Mouse (Mus musculus) cerebellum, adult 9-11 months (tissue): Measurements from ENCODE around the gene Hes7.

ENCODE experiments used
- DNase-seq: peaks from one replicate; pipeline ENCODE4 v3.0.0; 2022

Hes7 gene

DNA sequence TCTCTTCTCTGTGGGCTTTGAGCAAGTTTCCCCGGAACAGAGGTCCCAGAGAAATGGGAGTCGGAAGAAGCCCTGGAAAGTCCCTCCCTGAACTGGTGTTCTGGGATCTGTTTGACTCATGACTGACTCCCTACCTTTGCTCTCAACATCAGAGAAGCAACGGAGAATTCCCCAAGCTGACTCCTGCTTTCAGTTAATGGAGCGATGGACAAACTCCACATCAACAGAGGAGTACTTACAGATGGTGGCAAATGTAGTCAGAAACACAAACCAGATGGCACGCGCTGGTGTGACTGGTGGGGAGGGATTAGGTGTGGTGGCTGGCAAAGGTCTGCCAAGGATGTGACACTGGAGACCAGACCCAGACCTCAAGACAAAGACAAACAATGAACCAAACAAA lies 30.8 kb downstream of the Hes7 start:
- DNase-seq = no peak

GRCm38 (mm10) chr11:69153831-69154230 lies 33.6 kb downstream of the Hes7 start:
- no peak for DNase-seq

DNA sequence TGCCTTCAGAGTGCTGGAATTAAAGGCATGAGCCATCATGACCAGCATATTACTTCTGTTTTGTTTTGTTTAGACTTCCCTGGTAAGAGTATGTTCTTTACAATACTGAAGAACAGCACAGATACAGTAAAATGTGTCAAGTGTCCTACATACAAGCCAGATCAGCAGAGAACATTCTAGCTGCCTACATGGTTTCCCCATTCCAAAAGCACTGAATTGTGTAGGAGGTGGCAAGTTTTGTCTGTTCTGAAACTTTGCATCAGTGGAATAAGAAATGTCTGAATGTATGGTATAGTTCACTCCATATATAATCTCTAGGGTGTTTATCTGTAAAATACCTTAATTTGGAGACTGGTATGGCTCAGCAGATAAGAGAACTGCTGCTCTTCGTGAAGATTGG lies 35.1 kb downstream of the Hes7 start:
- DNase-seq = no peak

GRCm38 (mm10) chr11:69156800-69157199 lies 36.6 kb downstream of the Hes7 start, which contains the start of gene Alox12b:
TSS of gene Alox12b (plus strand) at chr11:69156989.
- DNase-seq = no peak

GRCm38 (mm10) chr11:69169313-69169712 lies 49.1 kb downstream of the Hes7 start:
- no peak for DNase-seq

DNA sequence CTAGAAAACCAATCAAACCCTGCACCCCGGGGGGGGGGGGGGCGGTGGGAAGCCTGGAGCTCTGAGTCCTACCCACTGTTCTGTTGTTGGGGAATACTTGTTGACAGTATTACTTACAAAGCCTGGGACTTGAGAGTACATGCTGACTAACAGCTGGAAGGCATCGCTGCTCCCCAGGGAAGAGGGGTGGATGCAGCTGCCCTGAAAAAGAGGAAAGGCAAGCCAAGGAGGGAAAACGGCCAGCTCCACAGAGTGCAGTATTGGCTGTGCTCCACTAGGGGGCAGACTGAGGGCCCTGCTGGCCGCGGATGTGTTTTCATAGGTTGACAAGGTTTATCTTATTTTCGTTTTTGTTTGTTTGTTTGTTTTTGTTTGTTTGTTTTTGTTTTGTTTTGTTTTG lies 51.4 kb downstream of the Hes7 start:
- peak; percentile 27 for DNase-seq

DNA sequence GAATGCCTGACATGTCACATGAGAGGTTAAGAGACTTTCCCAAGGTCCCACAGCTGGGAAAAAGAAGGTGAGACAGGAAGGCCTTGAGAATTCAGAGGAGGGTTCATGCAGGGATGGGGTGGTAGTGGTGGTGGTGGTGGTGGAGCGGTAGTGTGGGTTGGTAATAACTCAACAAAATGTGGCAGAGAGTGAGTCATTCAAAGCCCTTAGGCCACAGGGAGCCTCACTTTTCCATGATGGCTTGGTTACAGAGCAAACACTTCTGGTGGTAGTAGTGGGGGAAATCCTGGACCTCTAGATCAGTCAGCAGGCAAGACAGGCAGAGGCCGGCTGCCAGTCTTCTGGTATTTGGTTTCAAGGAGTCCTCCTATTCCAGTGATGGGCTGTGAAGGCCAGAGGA lies 52.4 kb downstream of the Hes7 start:
- no peak for DNase-seq
